Mouse (Mus musculus): ENCODE results near the gene Adam15. TPM values are rescaled to one million over a fixed set of nuclear protein-coding genes. Genes with fewer than 3 reads are reported as not detected.

Adam15 gene
- polyA plus RNA-seq (2011; ENCODE audit: insufficient read length, low read depth, missing spikeins), result 112 and 136 TPM in 2 replicates

DNA sequence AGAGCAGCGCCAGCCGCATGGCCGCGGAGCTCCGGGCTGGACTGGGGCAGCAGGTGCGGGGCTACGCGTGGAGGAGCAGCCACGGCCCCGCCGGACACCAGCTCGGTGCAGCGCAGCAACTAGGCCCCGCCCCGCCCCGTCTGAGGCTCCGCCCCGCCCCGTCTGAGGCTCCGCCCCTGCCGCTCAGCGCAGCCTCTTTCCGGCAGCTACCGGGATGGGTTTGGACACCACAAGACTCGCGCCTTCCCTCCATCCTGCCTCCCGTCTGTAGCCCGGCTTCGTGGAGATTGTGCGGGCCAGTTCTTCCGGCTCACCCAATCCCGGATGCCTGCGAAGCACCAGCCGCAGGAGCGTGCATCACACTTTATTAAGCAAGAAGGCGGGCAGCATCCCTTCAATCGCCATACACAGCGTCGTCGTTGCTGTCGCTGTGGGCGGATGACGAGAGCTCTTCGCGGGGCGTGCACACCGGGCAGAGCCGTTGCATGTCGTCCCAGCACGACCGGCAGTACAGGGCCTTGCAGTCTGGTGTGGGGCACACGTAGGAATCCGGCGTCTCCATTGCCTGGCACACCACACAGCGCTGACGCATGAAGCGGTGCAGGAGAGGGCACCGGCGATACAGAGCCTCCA, at the start of gene Adam15:
Gene Adam15 (minus strand): TSS at position 128 of the 633 bp plus-strand sequence.
- peak within 1 kb of the TSS; percentile 74 for H3K4me3 ChIP-seq (ENCODE audit: insufficient read depth, low read length)
- peaks cover 6% of the 10 kb centered on the region for H3K4me1 ChIP-seq (ENCODE audit: control insufficient read depth, insufficient read depth, low read length)
- H3K27ac ChIP-seq (ENCODE audit: insufficient read depth, low read length), result peak within 1 kb of the TSS; percentile 51
- TF ChIP-seq POLR2A (IDR thresholded peaks at IDR 0.05; ENCODE audit: low read depth, low read length) (peak; percentile 82), CTCF (IDR thresholded peaks at IDR 0.05; ENCODE audit: borderline replicate concordance, insufficient read depth, low read length) (no peak)

DNA sequence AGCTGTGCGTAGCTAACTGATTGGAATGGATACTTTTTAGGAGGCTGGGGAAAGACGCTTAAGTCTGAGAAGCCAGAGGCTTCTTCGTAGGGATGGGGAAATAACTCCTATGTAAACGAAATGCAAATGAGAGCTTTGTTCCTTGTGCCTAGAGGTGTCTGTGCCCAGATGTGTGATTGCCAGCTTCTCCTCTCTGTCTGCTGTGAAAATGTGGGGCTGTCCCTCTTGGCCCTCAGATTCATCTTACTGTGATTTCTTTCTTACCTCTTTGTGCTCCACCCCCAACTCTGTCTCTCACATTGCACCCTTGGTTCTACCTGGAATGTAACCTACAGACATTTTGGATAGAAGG, 46.8 kb upstream of the Adam15 start:
- H3K27ac ChIP-seq (ENCODE audit: insufficient read depth, low read length), result peak overlapping the region; percentile 42
- 0 out of 2 replicates have a peak overlapping the region, but pooled peaks have one; percentile 1 for H3K4me3 ChIP-seq (ENCODE audit: insufficient read depth, low read length)
- no peak for TF ChIP-seq POLR2A (IDR thresholded peaks at IDR 0.05; ENCODE audit: low read depth, low read length)
- TF ChIP-seq CTCF (IDR thresholded peaks at IDR 0.05; ENCODE audit: borderline replicate concordance, insufficient read depth, low read length), result no peak
- no peaks in the 10 kb centered on the region; the same call in 1 of the 2 replicates for H3K4me1 ChIP-seq (ENCODE audit: control insufficient read depth, insufficient read depth, low read length)

DNA sequence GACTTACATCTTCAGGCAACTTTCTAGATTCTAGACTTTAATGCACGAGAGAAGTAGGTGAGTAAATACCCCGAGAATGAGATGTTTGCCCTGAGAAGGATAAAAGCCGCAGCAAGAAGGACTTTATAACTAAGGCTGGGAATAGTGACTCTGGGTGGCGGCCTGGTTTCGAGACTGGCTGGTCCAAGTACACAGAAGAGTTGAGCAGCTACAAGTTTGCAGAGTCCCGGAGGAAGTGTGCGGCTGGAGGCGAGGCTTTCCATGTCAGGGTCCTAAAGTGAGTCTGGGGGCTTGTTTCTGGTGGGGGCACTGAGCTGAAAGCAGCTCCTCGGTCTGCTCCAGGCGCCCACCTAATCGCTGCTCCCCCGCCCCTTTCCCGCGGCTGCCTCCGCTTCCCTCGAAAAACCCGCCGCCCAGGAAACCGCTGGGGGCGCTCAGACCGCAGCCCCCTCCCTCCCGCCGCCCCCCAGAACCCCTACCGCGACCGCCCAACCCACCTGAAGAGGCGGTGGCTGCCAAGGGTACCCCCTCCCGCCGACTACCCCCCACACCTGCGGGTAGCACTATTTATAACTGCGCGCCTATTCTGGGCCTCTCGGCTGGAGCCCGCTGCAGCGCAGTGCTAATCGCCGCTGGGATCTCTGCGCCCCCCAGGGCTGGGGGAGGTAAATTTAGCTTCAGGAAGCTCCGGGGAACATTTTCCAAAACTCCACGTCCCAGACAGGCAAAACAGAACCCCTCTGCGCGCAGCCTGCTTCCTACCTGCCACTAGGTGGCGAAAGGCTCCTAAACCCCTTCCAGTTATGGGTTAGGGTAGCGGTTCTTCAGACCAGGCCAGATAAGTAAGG, 46.2 kb upstream of the Adam15 start:
- Histone ChIP-seq H3K27ac (ENCODE audit: insufficient read depth, low read length) (peak overlapping the region; percentile 98), H3K4me1 (ENCODE audit: control insufficient read depth, insufficient read depth, low read length) (no peaks in the 10 kb centered on the region; the same call in 1 of the 2 replicates), H3K4me3 (ENCODE audit: insufficient read depth, low read length) (peak overlapping the region; percentile 70)
- TF ChIP-seq POLR2A (IDR thresholded peaks at IDR 0.05; ENCODE audit: low read depth, low read length) (no peak), CTCF (IDR thresholded peaks at IDR 0.05; ENCODE audit: borderline replicate concordance, insufficient read depth, low read length) (peak; percentile 71; the same call in 1 of the 2 replicates)

DNA sequence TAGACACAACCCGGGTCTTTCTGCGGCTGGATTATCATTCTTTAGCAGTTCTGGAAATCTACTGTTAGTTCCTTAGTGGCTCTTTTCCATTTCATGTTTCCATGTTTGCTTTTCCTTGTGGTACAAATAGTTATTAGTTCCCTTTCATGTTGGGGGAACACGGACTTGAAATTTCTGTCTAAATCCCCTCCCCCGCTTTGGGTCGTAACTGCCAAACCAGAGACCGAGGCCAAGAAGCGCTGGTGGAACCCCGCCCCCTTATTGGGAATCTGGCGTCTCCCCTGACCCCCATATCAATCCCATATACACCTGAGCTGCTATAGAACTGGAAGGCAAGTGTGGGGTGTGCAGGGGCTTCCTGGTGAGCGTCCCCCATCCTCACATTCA, 45.6 kb upstream of the Adam15 start:
- Histone ChIP-seq H3K4me1 (ENCODE audit: control insufficient read depth, insufficient read depth, low read length) (no peaks in the 10 kb centered on the region; the same call in 1 of the 2 replicates), H3K27ac (ENCODE audit: insufficient read depth, low read length) (peak overlapping the region; percentile 98), H3K4me3 (ENCODE audit: insufficient read depth, low read length) (peak overlapping the region; percentile 70)
- TF ChIP-seq POLR2A (IDR thresholded peaks at IDR 0.05; ENCODE audit: low read depth, low read length) (no peak), CTCF (IDR thresholded peaks at IDR 0.05; ENCODE audit: borderline replicate concordance, insufficient read depth, low read length) (no peak)

DNA sequence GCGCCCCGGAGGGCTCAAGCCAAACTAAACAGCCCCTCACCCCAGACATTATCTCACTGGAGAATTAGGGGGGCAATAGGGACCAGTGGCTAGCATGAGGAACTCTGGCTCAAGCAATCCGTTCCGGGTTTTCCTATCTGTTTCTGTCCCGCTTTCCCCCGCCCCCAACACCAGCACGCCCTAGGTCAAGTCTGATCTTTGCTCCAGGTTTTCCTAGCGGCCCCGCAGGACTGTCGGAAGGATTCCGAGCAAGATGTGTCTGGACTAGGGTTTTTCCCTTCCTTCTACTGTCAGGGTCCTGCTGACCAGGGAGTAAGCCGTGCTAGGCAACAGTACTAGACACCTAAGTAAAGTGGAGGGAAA, 45.1 kb upstream of the Adam15 start:
- peak overlapping the region; percentile 98 for H3K27ac ChIP-seq (ENCODE audit: insufficient read depth, low read length)
- no peaks in the 10 kb centered on the region; the same call in 1 of the 2 replicates for H3K4me1 ChIP-seq (ENCODE audit: control insufficient read depth, insufficient read depth, low read length)
- H3K4me3 ChIP-seq (ENCODE audit: insufficient read depth, low read length), result peak overlapping the region; percentile 70
- peak; percentile 85 for TF ChIP-seq POLR2A (IDR thresholded peaks at IDR 0.05; ENCODE audit: low read depth, low read length)
- TF ChIP-seq CTCF (IDR thresholded peaks at IDR 0.05; ENCODE audit: borderline replicate concordance, insufficient read depth, low read length), result no peak

DNA sequence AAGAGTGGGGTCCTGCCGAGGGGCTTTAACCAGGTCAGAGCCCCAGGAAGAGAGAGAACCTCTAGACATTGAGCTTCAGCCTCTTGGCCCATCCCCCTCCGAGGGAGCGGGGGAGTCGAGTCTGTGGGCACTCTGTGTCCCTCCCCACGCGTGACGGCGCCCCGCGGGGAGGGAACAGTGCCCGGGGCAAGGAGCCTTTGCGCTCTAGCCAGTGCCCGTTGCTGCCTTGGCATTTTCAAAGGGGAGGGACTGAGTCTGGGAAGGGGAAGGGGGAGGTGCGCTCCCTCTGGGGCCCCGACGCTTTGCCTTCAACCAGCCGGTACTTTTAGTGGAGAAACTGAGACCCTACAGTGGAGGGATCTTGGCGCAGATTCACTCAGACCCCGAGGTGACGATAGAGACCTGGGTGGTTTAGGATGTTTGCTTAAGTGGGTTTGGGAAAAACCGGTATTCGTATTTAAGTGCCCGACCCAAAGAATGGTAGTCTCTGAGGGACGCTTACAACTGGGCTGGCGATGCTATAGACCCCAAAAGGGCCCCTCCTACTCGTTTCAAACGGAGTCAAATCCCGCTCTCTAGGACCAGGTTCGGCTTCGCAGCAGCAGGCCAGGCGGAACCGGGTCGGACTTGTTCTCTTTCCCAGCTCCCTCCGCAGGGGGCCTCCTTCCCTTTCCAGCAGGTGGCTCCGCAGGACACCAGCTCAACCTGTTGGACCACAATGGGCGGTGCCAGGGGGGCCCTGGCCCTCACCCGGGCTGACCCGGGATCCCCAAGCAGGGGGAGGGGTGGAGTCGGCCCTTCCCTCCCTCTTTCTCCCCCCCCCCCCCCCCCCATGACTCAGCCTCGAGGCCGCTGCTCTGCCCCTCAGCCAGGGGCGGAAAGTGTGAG, 44.5 kb upstream of the Adam15 start, which contains the start of gene Zbtb7b:
Gene Zbtb7b (minus strand): TSS at position 771 of the 888 bp plus-strand sequence.
- peak within 1 kb of the TSS; percentile 98 for H3K27ac ChIP-seq (ENCODE audit: insufficient read depth, low read length)
- no peaks in the 10 kb centered on the region for H3K4me1 ChIP-seq (ENCODE audit: control insufficient read depth, insufficient read depth, low read length)
- TF ChIP-seq POLR2A (IDR thresholded peaks at IDR 0.05; ENCODE audit: low read depth, low read length), result peak; percentile 73
- TF ChIP-seq CTCF (IDR thresholded peaks at IDR 0.05; ENCODE audit: borderline replicate concordance, insufficient read depth, low read length), result peak; percentile 1; the same call in 1 of the 2 replicates
- H3K4me3 ChIP-seq (ENCODE audit: insufficient read depth, low read length), result peak within 1 kb of the TSS; percentile 70

DNA sequence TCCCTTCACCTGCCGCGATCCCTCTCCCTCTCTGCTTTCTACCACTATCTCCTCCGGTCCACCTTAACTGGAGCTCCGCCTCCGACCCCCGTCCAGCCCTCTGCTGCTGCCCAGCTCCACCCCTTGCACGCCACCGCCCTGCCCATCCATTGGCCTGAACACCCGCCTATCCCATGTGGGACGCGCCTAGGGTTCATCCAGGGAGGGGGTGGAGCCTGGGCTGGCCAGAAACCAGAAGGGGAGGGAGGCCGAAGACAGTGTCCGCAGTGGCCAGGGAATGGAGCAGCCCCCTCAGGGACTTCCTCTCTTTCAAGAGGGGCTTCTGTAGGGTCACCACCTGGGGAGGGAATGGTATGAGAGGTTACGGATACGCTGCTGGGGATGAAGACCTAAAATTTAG, 43.8 kb upstream of the Adam15 start:
- H3K4me1 ChIP-seq (ENCODE audit: control insufficient read depth, insufficient read depth, low read length), result no peaks in the 10 kb centered on the region

DNA sequence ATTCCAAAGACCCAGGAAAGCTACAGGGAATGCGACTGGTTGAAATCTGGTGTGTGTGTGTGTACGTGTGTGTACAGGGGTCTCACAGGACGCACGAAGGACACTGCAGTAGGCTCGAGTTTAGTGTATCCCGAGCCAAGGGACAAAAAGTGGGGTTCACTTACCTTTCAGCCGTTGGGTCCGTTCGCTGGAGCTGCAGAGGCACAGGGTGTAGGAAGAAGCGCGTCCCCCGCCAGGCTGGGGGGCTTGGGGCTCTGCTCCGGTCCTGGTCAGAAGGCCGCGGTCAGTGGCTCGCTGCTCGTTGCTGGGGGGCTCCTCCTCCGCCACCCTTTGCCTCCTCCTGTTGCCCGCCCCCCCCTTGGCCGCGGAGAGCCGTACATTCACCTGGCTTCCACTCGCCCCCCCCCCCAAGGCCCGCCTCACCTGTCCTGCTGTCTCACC, 43.1 kb upstream of the Adam15 start:
- TF ChIP-seq CTCF (IDR thresholded peaks at IDR 0.05; ENCODE audit: borderline replicate concordance, insufficient read depth, low read length) (no peak), POLR2A (IDR thresholded peaks at IDR 0.05; ENCODE audit: low read depth, low read length) (0 out of 2 replicates have a peak, but pooled peaks have one; percentile 31)
- peak overlapping the region; percentile 80 for H3K27ac ChIP-seq (ENCODE audit: insufficient read depth, low read length)
- no peaks in the 10 kb centered on the region for H3K4me1 ChIP-seq (ENCODE audit: control insufficient read depth, insufficient read depth, low read length)
- H3K4me3 ChIP-seq (ENCODE audit: insufficient read depth, low read length), result peak overlapping the region; percentile 79

More for the DNA sequence above, 43.8 kb upstream of the Adam15 start:
- no peak for TF ChIP-seq POLR2A (IDR thresholded peaks at IDR 0.05; ENCODE audit: low read depth, low read length)
- no peak for TF ChIP-seq CTCF (IDR thresholded peaks at IDR 0.05; ENCODE audit: borderline replicate concordance, insufficient read depth, low read length)
- Histone ChIP-seq H3K4me3 (ENCODE audit: insufficient read depth, low read length) (peak overlapping the region; percentile 65), H3K27ac (ENCODE audit: insufficient read depth, low read length) (peak overlapping the region; percentile 98)

Measured in embryonic fibroblast, embryonic 13.5 days (primary cell).